Mouse (Mus musculus): ENCODE data around the gene Mad1l1. TPM values are rescaled to one million over a fixed set of nuclear protein-coding genes. Genes with fewer than 3 reads are reported as not detected.

Mad1l1 gene
- polyA plus RNA-seq, 1 experiment from 2014 or later = 39.8 TPM

- 89% methylated on average over 2 of the region's 2 CpGs for WGBS
- Histone ChIP-seq H3K4me2 (no peak overlapping the region), H3K36me3 (no peaks in the 10 kb centered on the region), H3K27ac (no peak overlapping the region), H3K4me1 (no peaks in the 10 kb centered on the region), H3K27me3 (replicated peaks) (no peaks in the 10 kb centered on the region), H3K9ac (no peak overlapping the region), H3K9me3 (no peaks in the 10 kb centered on the region), H3K4me3 (replicated peaks) (no peak overlapping the region)
- no peak for ATAC-seq (ENCODE audit: insufficient read depth, low FRiP score, low read depth)
Measured at GRCm38 (mm10) chr5:140225103-140225502, 96.2 kb downstream of the Mad1l1 start.

- H3K4me2 ChIP-seq = no peak overlapping the region
- no peak for ATAC-seq (ENCODE audit: insufficient read depth, low FRiP score, low read depth)
- no peaks in the 10 kb centered on the region for H3K9me3 ChIP-seq
- no peak overlapping the region for H3K27ac ChIP-seq
- no peak overlapping the region for H3K4me3 ChIP-seq (replicated peaks)
- H3K4me1 ChIP-seq = no peaks in the 10 kb centered on the region
- no peak overlapping the region for H3K9ac ChIP-seq
- 81% methylated on average over 20 of the region's 20 CpGs for WGBS
- no peaks in the 10 kb centered on the region for H3K36me3 ChIP-seq
- no peaks in the 10 kb centered on the region for H3K27me3 ChIP-seq (replicated peaks)
Measured at GRCm38 (mm10) chr5:140223070-140224053, 98.0 kb downstream of the Mad1l1 start.

GRCm38 (mm10) chr5:140221016-140221650 lies 100.2 kb downstream of the Mad1l1 start:
- Histone ChIP-seq H3K4me1 (no peaks in the 10 kb centered on the region), H3K27ac (no peak overlapping the region), H3K36me3 (no peaks in the 10 kb centered on the region), H3K9ac (no peak overlapping the region), H3K4me2 (no peak overlapping the region), H3K9me3 (no peaks in the 10 kb centered on the region), H3K27me3 (replicated peaks) (no peaks in the 10 kb centered on the region), H3K4me3 (replicated peaks) (no peak overlapping the region)
- ATAC-seq (ENCODE audit: insufficient read depth, low FRiP score, low read depth) = no peak
- 60% methylated on average over 3 of the region's 3 CpGs for whole genome bisulfite sequencing

GRCm38 (mm10) chr5:140219252-140219651 lies 102.1 kb downstream of the Mad1l1 start:
- 88% methylated on average over 1 of the region's 1 CpGs for WGBS
- Histone ChIP-seq H3K4me2 (no peak overlapping the region), H3K27me3 (replicated peaks) (no peaks in the 10 kb centered on the region), H3K27ac (no peak overlapping the region), H3K9ac (no peak overlapping the region), H3K4me3 (replicated peaks) (no peak overlapping the region), H3K4me1 (no peaks in the 10 kb centered on the region), H3K9me3 (no peaks in the 10 kb centered on the region), H3K36me3 (no peaks in the 10 kb centered on the region)
- no peak for ATAC-seq (ENCODE audit: insufficient read depth, low FRiP score, low read depth)

- ATAC-seq (ENCODE audit: insufficient read depth, low FRiP score, low read depth) = no peak
- WGBS = 43% methylated on average over 2 of the region's 2 CpGs
Measured at GRCm38 (mm10) chr5:140217900-140218299, 103.5 kb downstream of the Mad1l1 start.

GRCm38 (mm10) chr5:140217083-140217482 lies 104.3 kb downstream of the Mad1l1 start:
- Histone ChIP-seq H3K4me3 (replicated peaks) (no peak overlapping the region), H3K4me1 (no peaks in the 10 kb centered on the region), H3K9ac (no peak overlapping the region), H3K36me3 (no peaks in the 10 kb centered on the region), H3K9me3 (no peaks in the 10 kb centered on the region), H3K27me3 (replicated peaks) (no peaks in the 10 kb centered on the region), H3K4me2 (no peak overlapping the region), H3K27ac (no peak overlapping the region)
- 73% methylated on average over 3 of the region's 3 CpGs for WGBS
- ATAC-seq (ENCODE audit: insufficient read depth, low FRiP score, low read depth) = no peak

More at GRCm38 (mm10) chr5:140217900-140218299, 103.5 kb downstream of the Mad1l1 start:
- no peak overlapping the region for H3K4me2 ChIP-seq
- H3K9ac ChIP-seq = no peak overlapping the region
- H3K4me1 ChIP-seq = no peaks in the 10 kb centered on the region
- H3K27ac ChIP-seq = no peak overlapping the region
- H3K27me3 ChIP-seq (replicated peaks) = no peaks in the 10 kb centered on the region
- H3K4me3 ChIP-seq (replicated peaks) = no peak overlapping the region
- no peaks in the 10 kb centered on the region for H3K9me3 ChIP-seq
- H3K36me3 ChIP-seq = no peaks in the 10 kb centered on the region

- Histone ChIP-seq H3K9me3 (no peaks in the 10 kb centered on the region), H3K27ac (no peak overlapping the region), H3K4me1 (no peaks in the 10 kb centered on the region), H3K27me3 (replicated peaks) (no peaks in the 10 kb centered on the region), H3K36me3 (no peaks in the 10 kb centered on the region), H3K9ac (no peak overlapping the region), H3K4me2 (no peak overlapping the region), H3K4me3 (replicated peaks) (no peak overlapping the region)
- 49% methylated on average over 4 of the region's 4 CpGs for WGBS
- ATAC-seq (ENCODE audit: insufficient read depth, low FRiP score, low read depth) = no peak
Measured at GRCm38 (mm10) chr5:140215471-140216087, 105.8 kb downstream of the Mad1l1 start.

GRCm38 (mm10) chr5:140213001-140213400 lies 108.4 kb downstream of the Mad1l1 start:
- no peak overlapping the region for H3K4me2 ChIP-seq
- 69% methylated on average over 4 of the region's 4 CpGs for WGBS
- H3K9me3 ChIP-seq = no peaks in the 10 kb centered on the region
- no peak overlapping the region for H3K9ac ChIP-seq
- H3K4me1 ChIP-seq = 0 out of 2 replicates have a peak, but pooled peaks cover 7% of the 10 kb centered on the region
- no peak overlapping the region for H3K4me3 ChIP-seq (replicated peaks)
- H3K36me3 ChIP-seq = no peaks in the 10 kb centered on the region
- no peaks in the 10 kb centered on the region for H3K27me3 ChIP-seq (replicated peaks)
- no peak for ATAC-seq (ENCODE audit: insufficient read depth, low FRiP score, low read depth)
- H3K27ac ChIP-seq = no peak overlapping the region

- ATAC-seq (ENCODE audit: insufficient read depth, low FRiP score, low read depth) = no peak
- 68% methylated on average over 6 of the region's 6 CpGs for WGBS
- H3K9me3 ChIP-seq = no peaks in the 10 kb centered on the region
- no peaks in the 10 kb centered on the region for H3K36me3 ChIP-seq
- 0 out of 2 replicates have a peak, but pooled peaks cover 7% of the 10 kb centered on the region for H3K4me1 ChIP-seq
- H3K4me3 ChIP-seq (replicated peaks) = no peak overlapping the region
- no peak overlapping the region for H3K4me2 ChIP-seq
- H3K27ac ChIP-seq = no peak overlapping the region
- no peaks in the 10 kb centered on the region for H3K27me3 ChIP-seq (replicated peaks)
- H3K9ac ChIP-seq = no peak overlapping the region
Measured at GRCm38 (mm10) chr5:140210417-140211184, 110.8 kb downstream of the Mad1l1 start.

GRCm38 (mm10) chr5:140208743-140209409 lies 112.5 kb downstream of the Mad1l1 start:
- Histone ChIP-seq H3K4me3 (replicated peaks) (no peak overlapping the region), H3K9ac (no peak overlapping the region), H3K27ac (peak overlapping the region; percentile 51), H3K36me3 (no peaks in the 10 kb centered on the region), H3K9me3 (no peaks in the 10 kb centered on the region), H3K4me1 (peaks cover 7% of the 10 kb centered on the region; the same call in 1 of the 2 replicates), H3K4me2 (peak overlapping the region; percentile 8; the same call in 1 of the 2 replicates), H3K27me3 (replicated peaks) (no peaks in the 10 kb centered on the region)
- WGBS = 34% methylated on average over 19 of the region's 19 CpGs
- ATAC-seq (ENCODE audit: insufficient read depth, low FRiP score, low read depth) = peak; percentile 84
